Mouse (Mus musculus) limb, embryonic 15.5 days (tissue): ENCODE data around the gene Cdh22. TPM values are rescaled to one million over a fixed set of nuclear protein-coding genes. Genes with fewer than 3 reads are reported as not detected.

ENCODE experiments used
- ATAC-seq: fragments of 200-750 bp; cut with Nextera tagmentation; 2 replicates; pipeline ENCODE4 v1.8.0; 2017; ENCODE audit warnings: low read depth, moderate TSS enrichment; ENCODE audit not compliant: insufficient number of reproducible peaks, low FRiP score, low TSS enrichment
- H3K27ac ChIP-seq: fragments of 300-500 bp; sonication (generic); 2 replicates; pipeline ENCODE4 v1.5.1; 2015; ENCODE audit warnings: moderate library complexity, mild to moderate bottlenecking, inconsistent platforms
- H3K27me3 ChIP-seq: fragments of 300-500 bp; sonication (generic); 2 replicates; pipeline ENCODE4 v1.6.1; 2015; ENCODE audit warnings: inconsistent platforms
- H3K36me3 ChIP-seq: fragments of 300-500 bp; sonication (generic); 2 replicates; pipeline ENCODE4 v1.6.1; 2015; ENCODE audit warnings: inconsistent platforms
- H3K4me1 ChIP-seq: fragments of 300-500 bp; sonication (generic); 2 replicates; pipeline ENCODE4 v1.6.1; 2015; ENCODE audit warnings: inconsistent platforms
- H3K4me2 ChIP-seq: fragments of 300-500 bp; sonication (generic); 2 replicates; pipeline ENCODE4 v1.6.1; 2015; ENCODE audit warnings: mild to moderate bottlenecking, inconsistent platforms
- H3K4me3 ChIP-seq: fragments of 300-500 bp; sonication (generic); 2 replicates; pipeline ENCODE4 v1.5.1; 2015; ENCODE audit warnings: mild to moderate bottlenecking, inconsistent platforms
- H3K9ac ChIP-seq: fragments of 300-500 bp; sonication (generic); 2 replicates; pipeline ENCODE4 v1.6.1; 2015; ENCODE audit warnings: inconsistent platforms
- H3K9me3 ChIP-seq: fragments of 300-500 bp; sonication (generic); 2 replicates; pipeline ENCODE4 v1.6.1; 2016; ENCODE audit warnings: inconsistent platforms
- WGBS: fragments of 180-500 bp; shearing (Covaris S2); methylation state at CpG from one replicate; pipeline ENCODE4 v1.1.7; 2015; 5-methylcytosine and 5-hydroxymethylcytosine counted together
- polyA plus RNA-seq: library from polyadenylated mRNA; unstranded; fragments of >200 nt; fragmentation: Nextera tagmentation; extraction: Ambion mirVana; gene quantifications from 2 replicates; pipeline ENCODE4 v1.2.1, GENCODE M21; 2015

Gene Cdh22
- polyA plus RNA-seq, 1 experiment from 2014 or later: 0.19 TPM

DNA sequence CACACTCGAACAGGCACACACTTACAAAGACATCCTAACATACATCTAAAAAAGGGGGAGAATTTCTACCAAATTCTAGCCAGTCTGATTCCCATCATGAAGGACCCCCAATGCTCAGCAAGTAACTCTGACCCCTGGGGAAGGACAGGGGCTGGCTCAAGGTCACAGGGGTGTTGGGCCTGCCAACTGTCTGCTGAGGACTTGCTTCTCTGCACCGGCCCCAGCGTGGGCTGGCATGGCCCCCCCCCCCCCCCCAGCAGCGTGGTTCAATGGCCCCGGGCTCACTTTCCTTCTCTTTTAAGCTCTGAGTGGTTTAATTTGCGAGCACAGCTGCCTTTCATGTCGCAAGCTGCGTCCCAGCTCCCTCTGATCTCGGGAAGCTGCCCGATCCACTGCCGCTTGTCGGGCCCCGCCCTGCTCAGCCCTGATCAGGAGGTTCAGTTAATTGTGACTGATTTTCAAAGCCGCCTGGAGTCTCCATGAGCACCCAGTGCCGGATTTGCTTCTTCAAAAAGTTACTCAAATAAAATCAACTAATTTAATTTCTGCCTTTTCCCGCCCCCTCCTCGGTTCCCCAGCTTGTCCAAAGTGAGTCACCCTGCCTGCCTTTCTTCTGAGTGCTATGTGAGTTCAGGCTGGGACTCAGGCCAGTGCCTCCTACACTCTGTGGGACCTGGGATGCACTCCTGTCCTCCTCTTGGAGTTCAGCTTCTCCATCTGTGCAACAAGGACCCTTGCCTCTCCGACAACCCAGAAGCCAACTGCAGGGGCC is 67.8 kb downstream of the Cdh22 start:
- 8% methylated on average over 18 of the region's 18 CpGs for WGBS

DNA sequence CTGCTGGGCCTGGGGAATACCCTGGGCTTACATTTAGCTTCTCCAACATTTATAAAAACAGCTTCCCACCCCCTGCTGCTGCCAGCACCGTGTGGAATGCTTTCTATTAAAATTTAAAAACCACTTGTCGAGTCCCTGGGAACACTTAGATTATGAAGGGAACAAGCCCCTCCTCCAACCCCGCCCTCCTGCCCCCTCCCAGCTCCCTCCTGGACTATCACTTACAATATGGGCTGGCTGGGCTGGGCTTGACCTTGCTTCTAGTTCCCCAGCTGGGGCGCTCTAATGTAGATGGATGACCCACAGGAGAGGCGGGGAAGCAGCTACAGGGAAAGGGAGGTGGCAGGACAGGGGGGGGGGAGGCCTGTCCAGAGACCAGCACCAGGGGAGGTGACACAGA is 72.4 kb downstream of the Cdh22 start:
- Histone ChIP-seq H3K4me3 (no peak overlapping the region), H3K9me3 (no peaks in the 10 kb centered on the region), H3K4me2 (no peak overlapping the region), H3K27ac (no peak overlapping the region), H3K27me3 (peaks cover 47% of the 10 kb centered on the region), H3K9ac (no peak overlapping the region), H3K4me1 (peaks cover 7% of the 10 kb centered on the region), H3K36me3 (no peaks in the 10 kb centered on the region)
- ATAC-seq: no peak
- 11% methylated on average over 5 of the region's 5 CpGs for WGBS

More for the DNA sequence above, 67.8 kb downstream of the Cdh22 start:
- H3K4me2 ChIP-seq: no peak overlapping the region
- peaks cover 81% of the 10 kb centered on the region for H3K27me3 ChIP-seq
- no peaks in the 10 kb centered on the region for H3K36me3 ChIP-seq
- H3K9me3 ChIP-seq: no peaks in the 10 kb centered on the region
- no peak overlapping the region for H3K27ac ChIP-seq
- H3K4me3 ChIP-seq: no peak overlapping the region
- H3K9ac ChIP-seq: no peak overlapping the region
- no peak for ATAC-seq
- peaks cover 7% of the 10 kb centered on the region for H3K4me1 ChIP-seq

DNA sequence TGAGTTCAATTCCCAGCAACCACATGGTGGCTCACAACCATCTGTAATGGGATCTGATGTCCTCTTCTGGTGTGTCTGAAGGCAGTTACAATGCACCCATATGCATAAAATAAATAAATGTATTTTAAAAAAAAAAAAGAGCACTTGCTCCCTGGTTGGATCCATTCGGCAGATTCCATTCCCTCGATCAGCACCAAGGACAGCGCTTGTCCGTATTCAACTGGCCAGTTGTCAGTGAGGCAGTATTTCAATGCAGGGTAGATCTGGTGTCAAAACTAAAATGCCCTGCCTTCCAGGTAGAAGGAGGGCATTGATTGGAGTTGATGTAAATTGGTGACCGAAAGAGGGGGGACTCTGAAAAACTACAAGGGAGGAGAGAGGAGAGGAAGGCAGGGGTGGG is 74.2 kb downstream of the Cdh22 start:
- no peaks in the 10 kb centered on the region for H3K36me3 ChIP-seq
- no peaks in the 10 kb centered on the region for H3K4me1 ChIP-seq
- no peak overlapping the region for H3K4me3 ChIP-seq
- peaks cover 30% of the 10 kb centered on the region for H3K27me3 ChIP-seq
- WGBS: 15% methylated on average over 5 of the region's 5 CpGs
- H3K4me2 ChIP-seq: no peak overlapping the region
- no peak overlapping the region for H3K27ac ChIP-seq
- no peak for ATAC-seq
- no peak overlapping the region for H3K9ac ChIP-seq
- no peaks in the 10 kb centered on the region for H3K9me3 ChIP-seq

DNA sequence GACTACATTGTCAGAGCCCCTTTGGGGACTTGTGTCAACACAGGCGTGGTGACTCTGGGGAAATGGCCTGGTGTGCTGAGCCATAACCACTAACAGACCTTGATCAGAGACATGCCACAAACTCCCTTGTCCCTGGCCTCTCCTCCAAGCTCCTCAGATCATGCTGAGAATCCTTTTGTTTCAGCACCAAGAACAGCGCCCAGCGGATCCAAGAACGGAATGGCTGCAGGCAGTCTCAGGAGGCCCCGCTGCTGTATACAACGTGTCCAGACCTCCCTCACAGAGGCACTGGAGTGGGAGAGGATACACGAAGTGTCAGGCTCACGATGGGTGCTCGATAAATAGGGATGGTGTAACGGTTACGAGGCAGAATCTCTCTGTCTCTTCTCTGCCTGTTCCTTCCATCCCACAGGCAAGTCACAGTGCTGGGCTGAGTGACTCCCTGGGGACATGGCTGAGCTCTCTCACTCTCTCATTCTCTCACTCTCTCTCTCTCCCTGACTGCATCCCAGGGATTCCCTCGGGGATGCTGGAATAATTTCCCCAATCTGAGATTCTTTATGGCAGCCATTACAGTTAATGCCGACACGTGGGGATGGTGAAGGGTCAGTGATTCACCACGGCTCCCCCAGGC is 75.5 kb downstream of the Cdh22 start:
- H3K4me3 ChIP-seq: no peak overlapping the region
- no peak overlapping the region for H3K27ac ChIP-seq
- H3K27me3 ChIP-seq: peaks cover 24% of the 10 kb centered on the region
- no peaks in the 10 kb centered on the region for H3K4me1 ChIP-seq
- H3K9ac ChIP-seq: no peak overlapping the region
- no peaks in the 10 kb centered on the region for H3K9me3 ChIP-seq
- H3K36me3 ChIP-seq: no peaks in the 10 kb centered on the region
- ATAC-seq: no peak
- no peak overlapping the region for H3K4me2 ChIP-seq
- 15% methylated on average over 15 of the region's 15 CpGs for WGBS

DNA sequence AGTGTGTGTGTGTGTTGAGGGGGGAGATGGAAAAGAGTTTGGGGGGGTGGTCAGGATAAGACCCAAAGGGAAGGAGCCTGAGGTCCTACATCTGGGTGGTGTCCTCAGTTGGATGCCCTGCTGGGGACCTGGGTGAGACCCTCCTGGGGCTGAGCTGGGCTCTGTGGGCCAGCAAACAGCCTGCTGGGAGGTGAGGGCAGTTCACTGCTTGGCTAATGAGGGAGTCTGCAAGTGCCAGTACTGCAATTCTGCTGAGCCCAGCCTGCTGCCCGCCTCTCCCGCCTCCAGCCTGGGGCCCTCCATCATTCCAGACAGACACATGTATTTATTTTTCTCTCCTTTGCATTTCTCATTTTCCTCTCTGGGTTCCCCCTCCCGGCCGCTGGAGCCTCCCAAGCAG is 76.3 kb downstream of the Cdh22 start:
- ATAC-seq: no peak
- WGBS: 59% methylated on average over 4 of the region's 4 CpGs
- Histone ChIP-seq H3K4me2 (no peak overlapping the region), H3K9me3 (no peaks in the 10 kb centered on the region), H3K27ac (no peak overlapping the region), H3K9ac (no peak overlapping the region), H3K36me3 (no peaks in the 10 kb centered on the region), H3K27me3 (peaks cover 26% of the 10 kb centered on the region), H3K4me1 (0 out of 2 replicates have a peak, but pooled peaks cover under 1% of the 10 kb centered on the region), H3K4me3 (no peak overlapping the region)

DNA sequence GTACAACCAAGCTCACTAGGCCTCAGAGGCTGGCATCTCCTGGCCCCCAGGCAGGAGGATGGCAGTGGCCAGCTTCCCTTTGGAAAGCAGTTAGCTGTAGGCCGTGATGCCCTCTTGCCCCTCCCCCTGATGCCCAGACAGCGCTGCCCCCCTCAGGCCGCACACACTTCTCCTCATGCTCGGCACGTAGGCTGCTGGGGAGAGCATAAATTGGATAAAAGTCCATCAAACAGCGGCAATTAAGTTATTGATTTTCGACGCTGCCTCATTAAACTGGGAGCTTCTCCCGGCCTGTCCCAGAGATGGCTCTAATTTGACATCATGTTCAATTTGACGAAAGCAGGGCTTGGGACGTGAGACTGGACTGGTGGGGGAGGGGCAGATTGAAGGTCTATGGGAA is 76.8 kb downstream of the Cdh22 start:
- Histone ChIP-seq H3K4me3 (no peak overlapping the region), H3K9ac (no peak overlapping the region), H3K4me2 (no peak overlapping the region), H3K27me3 (peaks cover 27% of the 10 kb centered on the region), H3K4me1 (peaks cover 4% of the 10 kb centered on the region; the same call in 1 of the 2 replicates), H3K27ac (no peak overlapping the region), H3K9me3 (no peaks in the 10 kb centered on the region), H3K36me3 (no peaks in the 10 kb centered on the region)
- WGBS: 70% methylated on average over 11 of the region's 11 CpGs
- ATAC-seq: no peak

DNA sequence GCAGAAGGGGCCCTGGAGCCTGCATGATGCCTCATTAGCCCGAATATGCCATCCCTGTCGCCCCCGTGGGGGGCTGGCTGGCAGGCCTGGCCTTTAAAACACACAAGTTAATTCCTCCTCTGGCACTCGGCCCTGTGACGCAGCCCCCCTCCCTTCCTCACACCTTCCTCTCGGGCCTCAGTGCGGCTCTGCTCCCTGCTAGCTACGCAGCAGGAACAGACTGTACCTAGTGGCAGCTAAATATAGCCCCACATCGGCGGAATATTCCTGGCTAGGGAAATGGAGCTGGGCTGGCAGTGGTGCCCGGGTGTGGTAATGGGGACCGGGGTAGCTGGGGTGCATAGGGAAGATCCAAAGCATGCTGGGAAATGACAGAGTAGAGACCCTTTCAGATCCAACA is 81.6 kb downstream of the Cdh22 start:
- peaks cover 28% of the 10 kb centered on the region for H3K27me3 ChIP-seq
- no peaks in the 10 kb centered on the region for H3K36me3 ChIP-seq
- no peak overlapping the region for H3K4me3 ChIP-seq
- no peak overlapping the region for H3K27ac ChIP-seq
- H3K4me2 ChIP-seq: no peak overlapping the region
- H3K9me3 ChIP-seq: no peaks in the 10 kb centered on the region
- no peak overlapping the region for H3K9ac ChIP-seq
- ATAC-seq: no peak
- peaks cover 6% of the 10 kb centered on the region; the same call in 1 of the 2 replicates for H3K4me1 ChIP-seq
- WGBS: 16% methylated on average over 12 of the region's 12 CpGs

DNA sequence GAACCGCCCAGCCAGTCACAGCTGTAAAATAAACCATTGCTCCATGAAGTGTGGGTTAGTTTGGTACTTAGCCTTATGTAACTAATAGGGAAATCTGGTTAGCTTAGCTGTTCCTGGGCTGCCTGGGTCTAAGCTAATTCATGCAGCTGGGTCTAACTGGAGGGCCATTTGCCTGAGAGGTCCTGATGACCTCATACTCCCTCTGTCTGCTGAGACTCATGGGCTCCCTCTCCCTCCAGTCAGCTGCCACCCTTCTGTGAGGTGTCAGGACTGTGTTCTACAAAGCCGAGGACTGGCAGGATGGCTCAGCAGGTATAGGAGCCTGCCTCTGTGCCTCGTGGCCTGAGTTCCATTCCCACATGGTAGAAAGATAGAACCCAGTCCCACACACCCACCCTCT is 84.9 kb downstream of the Cdh22 start:
- no peak overlapping the region for H3K9ac ChIP-seq
- peaks cover 31% of the 10 kb centered on the region for H3K27me3 ChIP-seq
- WGBS: 56% methylated on average over 3 of the region's 3 CpGs
- H3K4me1 ChIP-seq: peaks cover 6% of the 10 kb centered on the region; the same call in 1 of the 2 replicates
- no peaks in the 10 kb centered on the region for H3K9me3 ChIP-seq
- no peak overlapping the region for H3K27ac ChIP-seq
- H3K4me3 ChIP-seq: no peak overlapping the region
- H3K4me2 ChIP-seq: no peak overlapping the region
- ATAC-seq: no peak
- H3K36me3 ChIP-seq: no peaks in the 10 kb centered on the region

DNA sequence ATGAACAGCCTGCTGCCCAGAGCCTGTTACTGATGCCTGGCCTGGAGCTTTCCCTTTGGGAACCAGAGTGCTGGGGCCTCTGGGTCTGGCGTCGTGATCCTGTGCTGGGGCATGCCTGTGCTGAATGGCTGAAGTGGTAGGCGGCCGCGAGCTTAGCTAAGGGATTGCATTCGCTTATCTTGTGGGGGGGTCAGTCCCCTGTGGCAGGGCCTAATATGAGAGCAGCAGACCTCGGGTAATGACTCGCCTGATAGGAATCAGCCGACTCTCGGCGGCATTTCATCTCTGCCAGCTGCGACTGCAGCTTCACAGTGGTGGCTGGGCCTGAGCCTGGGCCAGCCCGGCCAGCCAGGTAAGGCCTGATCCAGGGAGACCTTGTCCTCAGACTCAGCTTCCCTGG is 88.8 kb downstream of the Cdh22 start:
- Histone ChIP-seq H3K4me2 (no peak overlapping the region), H3K27ac (no peak overlapping the region), H3K4me3 (no peak overlapping the region), H3K9ac (no peak overlapping the region), H3K27me3 (peaks cover 35% of the 10 kb centered on the region), H3K36me3 (no peaks in the 10 kb centered on the region), H3K4me1 (no peaks in the 10 kb centered on the region), H3K9me3 (no peaks in the 10 kb centered on the region)
- no peak for ATAC-seq
- 55% methylated on average over 13 of the region's 13 CpGs for WGBS

DNA sequence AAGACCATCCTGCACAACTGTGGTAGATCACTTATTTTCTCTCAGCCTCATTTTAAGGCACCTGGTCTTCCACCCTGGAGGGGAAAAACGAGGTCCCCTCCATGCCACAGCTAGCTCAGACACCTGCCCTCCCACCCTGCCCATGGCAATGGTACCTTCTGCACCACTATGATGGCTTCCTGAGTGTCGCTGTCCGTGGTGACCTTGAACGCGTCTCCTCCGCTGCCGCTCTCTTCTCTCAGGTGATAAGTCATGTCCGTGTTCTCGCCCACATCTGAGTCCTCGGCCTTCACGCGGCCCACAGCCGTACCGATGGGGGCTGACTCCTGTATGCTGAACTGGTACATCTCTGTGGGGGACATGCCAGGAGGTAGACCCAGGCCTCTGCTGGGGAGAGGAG is 91.2 kb downstream of the Cdh22 start:
- no peak for ATAC-seq
- H3K27ac ChIP-seq: no peak overlapping the region
- no peaks in the 10 kb centered on the region for H3K36me3 ChIP-seq
- 0 out of 2 replicates have a peak, but pooled peaks cover 6% of the 10 kb centered on the region for H3K4me1 ChIP-seq
- H3K4me3 ChIP-seq: no peak overlapping the region
- no peaks in the 10 kb centered on the region for H3K9me3 ChIP-seq
- 67% methylated on average over 14 of the region's 14 CpGs for WGBS
- H3K4me2 ChIP-seq: no peak overlapping the region
- peaks cover 46% of the 10 kb centered on the region for H3K27me3 ChIP-seq
- H3K9ac ChIP-seq: no peak overlapping the region

DNA sequence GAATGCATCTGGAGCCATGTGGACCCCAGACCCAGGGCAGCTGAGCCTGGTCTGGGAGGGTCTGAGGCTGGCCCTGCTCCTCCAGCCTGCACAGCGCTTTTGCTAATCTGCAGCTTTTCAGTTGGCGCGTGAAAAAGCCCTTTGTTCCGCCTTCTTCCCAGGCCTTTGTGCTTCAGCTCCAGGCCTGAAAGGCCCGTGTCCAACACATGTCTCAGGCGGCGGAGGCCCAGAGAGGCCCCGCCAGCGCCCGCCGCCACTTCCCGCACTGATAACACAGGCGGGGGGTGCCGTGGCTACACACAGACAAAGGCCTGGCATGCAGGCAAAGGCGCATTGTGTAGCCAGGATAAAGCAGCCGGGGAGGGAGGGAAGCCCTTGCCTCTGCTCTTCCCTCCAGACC is 98.6 kb downstream of the Cdh22 start:
- WGBS: 22% methylated on average over 16 of the region's 16 CpGs
- H3K9me3 ChIP-seq: no peaks in the 10 kb centered on the region
- no peak overlapping the region for H3K9ac ChIP-seq
- H3K4me1 ChIP-seq: peaks cover 20% of the 10 kb centered on the region
- H3K36me3 ChIP-seq: no peaks in the 10 kb centered on the region
- H3K4me2 ChIP-seq: no peak overlapping the region
- peaks cover 57% of the 10 kb centered on the region for H3K27me3 ChIP-seq
- no peak overlapping the region for H3K27ac ChIP-seq
- no peak overlapping the region for H3K4me3 ChIP-seq
- no peak for ATAC-seq

DNA sequence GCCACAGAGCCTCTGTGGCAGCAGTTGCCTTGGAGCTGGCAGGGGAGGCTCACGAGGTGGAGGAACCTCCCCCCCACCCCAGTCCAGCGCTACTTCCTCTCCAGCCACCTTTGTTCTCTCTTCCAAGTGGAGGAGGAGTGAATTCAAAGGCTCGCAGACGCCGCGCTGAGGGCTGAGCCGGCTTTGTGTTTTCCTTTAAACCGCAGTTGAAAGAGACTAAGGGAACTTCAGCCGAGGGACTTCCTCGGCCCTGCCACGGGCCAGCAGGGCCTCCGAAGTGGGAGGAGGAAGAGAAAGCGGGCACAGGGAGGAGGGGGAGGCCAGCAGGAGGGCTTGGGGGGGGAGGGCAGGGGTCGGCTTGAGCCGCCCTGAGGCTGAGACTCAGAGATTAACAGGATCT is 101.1 kb downstream of the Cdh22 start:
- Histone ChIP-seq H3K4me2 (0 out of 2 replicates have a peak overlapping the region, but pooled peaks have one; percentile 17), H3K4me1 (peaks cover 14% of the 10 kb centered on the region), H3K9ac (no peak overlapping the region), H3K27me3 (peaks cover 61% of the 10 kb centered on the region), H3K27ac (no peak overlapping the region), H3K4me3 (no peak overlapping the region), H3K9me3 (no peaks in the 10 kb centered on the region), H3K36me3 (no peaks in the 10 kb centered on the region)
- under 1% methylated on average over 14 of the region's 15 CpGs for WGBS
- ATAC-seq: no peak
